In the genomic region with DNA sequence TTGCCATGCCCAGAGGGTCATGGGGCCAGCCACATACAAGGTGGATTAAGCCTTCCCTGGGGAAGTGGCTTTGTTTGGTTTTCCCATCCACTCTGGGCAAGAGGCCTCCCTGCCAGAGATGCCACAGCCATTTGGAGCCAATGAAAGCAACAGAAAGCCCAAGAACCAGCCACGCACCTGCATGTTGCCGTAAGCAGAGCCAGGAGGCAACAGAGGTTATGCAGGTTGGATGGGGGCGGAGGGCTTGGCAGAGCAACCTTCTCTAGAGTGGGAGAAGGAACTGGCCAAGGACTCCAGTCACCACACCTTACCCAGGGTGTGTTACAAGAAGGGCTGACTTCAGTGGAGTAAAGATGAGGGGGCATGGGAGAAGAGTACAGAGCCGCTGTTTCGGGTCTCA, we compare ENCODE assay signal across 13 mouse cellular contexts.
"Had no signal": no experiment of that assay in that cellular context is flagged by ENCODE, and none has a peak within 500 bp of the region (broad histone marks: within the 10 kb centered on the region; RNA-seq: fewer than 3 reads in every experiment).

No protein-coding gene starts in this region.

- DNase-seq: forebrain, postnatal 0 days; gastrocnemius, postnatal 14 days; gastrocnemius, postnatal 36 days; heart, adult 11 months; heart, adult 2 months; heart, postnatal 14 days; heart, postnatal 36 days; kidney, adult 11 months; kidney, adult 2 months; kidney, adult 9 months; kidney, postnatal 14 days; kidney, postnatal 36 days; liver had no signal
